ENCODE assay signal across 7 mouse cellular contexts in the genomic region with DNA sequence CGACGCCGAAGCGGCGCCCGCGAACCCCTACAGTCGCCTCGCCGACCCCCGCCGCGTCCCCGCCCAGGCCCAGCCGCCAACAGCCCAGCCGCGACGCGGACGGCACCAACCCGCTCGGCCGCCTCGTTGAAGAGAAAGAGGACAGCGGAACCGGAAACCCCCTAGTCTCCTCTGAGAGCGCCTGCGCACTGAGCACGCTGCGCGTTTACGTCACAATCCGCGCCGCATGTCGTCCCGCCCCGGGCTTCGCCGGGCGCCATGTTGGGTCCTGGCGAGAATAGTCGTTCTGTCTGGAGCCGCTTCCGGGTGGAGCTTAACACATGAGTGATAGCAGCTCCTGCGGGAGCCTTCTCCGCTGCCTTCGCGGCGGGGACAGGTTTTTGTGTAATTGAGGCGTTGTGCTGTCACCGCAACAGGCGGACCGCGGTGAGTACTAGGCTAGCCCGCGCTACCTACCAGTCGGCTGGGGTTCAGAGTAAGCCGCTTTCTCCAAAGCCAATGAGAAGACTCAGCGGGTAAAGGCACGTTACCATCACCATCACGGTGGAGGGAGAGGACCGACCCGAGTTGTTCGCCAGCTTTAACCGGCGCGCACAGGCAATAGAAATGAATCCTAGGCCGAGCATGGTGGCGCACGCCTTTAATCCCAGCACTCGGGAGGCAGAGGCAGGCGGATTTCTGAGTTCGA. TPM values are rescaled to one million over a fixed set of nuclear protein-coding genes. Genes with fewer than 3 reads are reported as not detected.
A peak's percentile ranks its signal among the peaks of the same experiment; 100 is the strongest.
DNase-seq lines count a peak whose midpoint lies in the region; ATAC-seq lines count a peak whose summit lies in the region.

A gene (minus strand): TSS at position 574 of the 688 bp plus-strand sequence.

- no peaks in the 10 kb centered on the region for H3K27me3 ChIP-seq in embryonic facial prominence, embryonic 10.5 days (replicated peaks; ENCODE audit: low read depth, poor library complexity, severe bottlenecking)
- H3K27me3 ChIP-seq in limb, embryonic 11.5 days (ENCODE audit: control insufficient read depth, insufficient read depth, low read length) = no peaks in the 10 kb centered on the region
- no peaks in the 10 kb centered on the region for H3K27me3 ChIP-seq in midbrain, embryonic 14.5 days (ENCODE audit: control insufficient read depth, insufficient read depth, low read length)

- H3K9ac ChIP-seq in limb, embryonic 11.5 days (ENCODE audit: low read length) = peak within 1 kb of the TSS; percentile 96
- peak within 1 kb of the TSS; percentile 93 for H3K9ac ChIP-seq in midbrain, embryonic 14.5 days (replicated peaks; ENCODE audit: low read length)

- H3K4me2 ChIP-seq in limb, embryonic 11.5 days (ENCODE audit: low read depth, severe bottlenecking) = peak within 1 kb of the TSS; percentile 98
- H3K4me2 ChIP-seq in midbrain, embryonic 14.5 days (ENCODE audit: low read length) = peak within 1 kb of the TSS; percentile 94

- peak; percentile 74 for ATAC-seq in granulocyte monocyte progenitor cell, adult 5-6 weeks (replicated peaks; ENCODE audit: poor library complexity, severe bottlenecking)
- ATAC-seq in limb, embryonic 11.5 days (ENCODE audit: insufficient number of reproducible peaks, low FRiP score, low TSS enrichment, low read depth) = peak; percentile 71
- peak; percentile 88 for ATAC-seq in midbrain, embryonic 14.5 days (ENCODE audit: low FRiP score, low TSS enrichment)

- peak; percentile 98 for DNase-seq in adrenal gland, postnatal 10 days
- peak; percentile 98 for DNase-seq in embryonic facial prominence, embryonic 10.5 days (ENCODE audit: low spot score)
- peak; percentile 97 for DNase-seq in kidney, adult 18-20 months
- peak; percentile 96 for DNase-seq in limb, embryonic 11.5 days (ENCODE audit: low spot score)
- DNase-seq in midbrain, embryonic 14.5 days = peak; percentile 100
- DNase-seq in spleen, adult 18-20 months = peak; percentile 95

- H3K36me3 ChIP-seq in embryonic facial prominence, embryonic 10.5 days (replicated peaks) = peaks cover 62% of the 10 kb centered on the region
- H3K36me3 ChIP-seq in limb, embryonic 11.5 days (ENCODE audit: control insufficient read depth, insufficient read depth, low read length) = peaks cover 12% of the 10 kb centered on the region; the same call in 1 of the 2 replicates
- H3K36me3 ChIP-seq in midbrain, embryonic 14.5 days (ENCODE audit: control insufficient read depth, insufficient read depth, low read length) = peaks cover 41% of the 10 kb centered on the region

- WGBS in embryonic facial prominence, embryonic 10.5 days = 1% methylated on average over 74 of the region's 74 CpGs
- WGBS in limb, embryonic 11.5 days = 1% methylated on average over 74 of the region's 74 CpGs
- 2% methylated on average over 74 of the region's 74 CpGs for WGBS in midbrain, embryonic 14.5 days

- peak within 1 kb of the TSS; percentile 96 for H3K27ac ChIP-seq in embryonic facial prominence, embryonic 10.5 days (replicated peaks)
- peak within 1 kb of the TSS; percentile 84 for H3K27ac ChIP-seq in limb, embryonic 11.5 days (replicated peaks; ENCODE audit: low read depth, low read length)
- peak within 1 kb of the TSS; percentile 95 for H3K27ac ChIP-seq in midbrain, embryonic 14.5 days (replicated peaks; ENCODE audit: low read depth, low read length)

- peaks cover 45% of the 10 kb centered on the region for H3K4me1 ChIP-seq in embryonic facial prominence, embryonic 10.5 days
- H3K4me1 ChIP-seq in limb, embryonic 11.5 days (ENCODE audit: control insufficient read depth, insufficient read depth, low read length) = peaks cover 17% of the 10 kb centered on the region
- peaks cover 21% of the 10 kb centered on the region for H3K4me1 ChIP-seq in midbrain, embryonic 14.5 days (ENCODE audit: control insufficient read depth, insufficient read depth, low read length)

- H3K9me3 ChIP-seq in embryonic facial prominence, embryonic 10.5 days = no peaks in the 10 kb centered on the region
- H3K9me3 ChIP-seq in limb, embryonic 11.5 days (ENCODE audit: control insufficient read depth, low read length) = no peaks in the 10 kb centered on the region
- H3K9me3 ChIP-seq in midbrain, embryonic 14.5 days (ENCODE audit: control insufficient read depth, low read length) = no peaks in the 10 kb centered on the region

- peak within 1 kb of the TSS; percentile 94 for H3K4me3 ChIP-seq in embryonic facial prominence, embryonic 10.5 days
- H3K4me3 ChIP-seq in limb, embryonic 11.5 days (ENCODE audit: low read depth, low read length) = peak within 1 kb of the TSS; percentile 97
- H3K4me3 ChIP-seq in midbrain, embryonic 14.5 days (replicated peaks; ENCODE audit: low read depth, low read length) = peak within 1 kb of the TSS; percentile 96

RNA-seq across cellular contexts. Expression of the gene that starts here (rescaled TPM):
- total RNA-seq in adrenal gland, postnatal 10 days (2021) = 1,000 to 10,000 TPM; 1,751 to 1,916 TPM
- polyA plus RNA-seq in embryonic facial prominence, embryonic 10.5 days (2016; fragmentation: Nextera tagmentation; extraction: Ambion mirVana) = 908 and 951 TPM in 2 replicates
- 2,675 and 2,799 TPM in 2 replicates for total RNA-seq in granulocyte monocyte progenitor cell, adult 5-6 weeks (2014; fragmentation: Nextera tagmentation)
- 3,231 and 3,572 TPM in 2 replicates for total RNA-seq in granulocyte monocyte progenitor cell, adult 5-6 weeks (2017)
- 926 and 927 TPM in 2 replicates for polyA plus RNA-seq in limb, embryonic 11.5 days (2014; fragmentation: Nextera tagmentation; extraction: Ambion mirVana)
- polyA plus RNA-seq in midbrain, embryonic 14.5 days (2014; fragmentation: Nextera tagmentation; extraction: Ambion mirVana) = 696 and 821 TPM in 2 replicates

Comparison
In these comparisons a context has a peak if more than half of its experiments do, and no peak if none do; other contexts are left out.
1. Peak in every context shown above with its lines: DNase-seq, ATAC-seq, H3K4me3 ChIP-seq and H3K27ac ChIP-seq.